Mouse (Mus musculus) urinary bladder, postnatal 36 days (tissue): Measurements from ENCODE around the gene Ubd.
"Not testable (repeated sequence)": the region's sequence is repeated elsewhere in the genome, so short reads cannot be mapped to it uniquely, and the experiment has no call there.

Source experiments
- DNase-seq, 2 experiments: peaks; one replicate each; pipeline ENCODE4 v3.0.0; 2022; ENCODE audit warnings: low spot score in 2 of 2, mixed read lengths in 1 of 2

Gene Ubd

GRCm38 (mm10) chr17:37193656-37194055 is at the start of gene Ubd:
Gene Ubd, plus strand, starts transcription at chr17:37193892.
- no peak for DNase-seq

DNA sequence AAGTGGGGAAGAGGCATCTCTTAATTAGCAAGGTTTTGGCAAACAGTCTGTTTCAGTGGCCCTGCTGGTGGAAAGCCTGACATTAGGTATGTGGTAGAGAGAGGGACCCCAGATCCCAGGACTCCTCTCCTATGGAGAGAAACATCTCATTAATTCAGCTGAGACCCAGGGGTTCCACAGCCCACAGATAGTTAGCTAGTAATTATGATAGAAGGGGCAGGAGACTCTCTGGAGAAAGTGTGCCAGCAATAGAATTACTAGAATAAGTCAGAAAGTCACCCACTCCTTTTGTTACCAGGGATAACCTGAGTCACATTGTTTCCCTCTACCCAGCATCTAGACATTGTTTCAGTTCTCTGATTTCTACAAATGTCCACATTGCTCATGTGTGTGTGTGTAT is 32.3 kb upstream of the Ubd start, which contains the start of gene Olfr93:
TSS of gene Olfr93 (minus strand) at position 101 of the 400 bp plus-strand sequence.
- DNase-seq, result no peak

- peak; percentile 2 to 5 for DNase-seq
Measured at GRCm38 (mm10) chr17:37185474-37185873, 8.2 kb upstream of the Ubd start.

GRCm38 (mm10) chr17:37190711-37191110 is 3.0 kb upstream of the Ubd start:
- DNase-seq, result peak; percentile 11 to 16

DNA sequence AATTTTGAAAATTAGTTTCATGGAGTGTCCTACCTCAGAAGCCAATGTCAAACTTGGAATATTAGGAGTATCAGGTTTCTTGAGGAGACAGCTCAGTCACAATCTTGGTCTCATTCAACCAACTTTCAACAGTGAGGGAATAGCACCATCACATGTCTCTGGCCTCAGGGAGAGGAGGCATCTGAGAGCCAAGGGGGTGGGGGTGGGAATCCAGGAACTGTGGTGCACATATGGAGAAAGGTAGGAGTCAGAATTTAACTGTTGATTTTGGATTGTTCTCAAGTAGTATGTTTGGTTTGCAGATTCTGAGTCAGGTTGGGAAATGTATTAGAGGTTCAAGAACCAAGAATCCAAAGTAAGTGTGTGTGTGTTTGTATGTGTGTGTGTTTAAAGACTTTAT is 660 bp upstream of the Ubd start:
- no peak for DNase-seq

DNA sequence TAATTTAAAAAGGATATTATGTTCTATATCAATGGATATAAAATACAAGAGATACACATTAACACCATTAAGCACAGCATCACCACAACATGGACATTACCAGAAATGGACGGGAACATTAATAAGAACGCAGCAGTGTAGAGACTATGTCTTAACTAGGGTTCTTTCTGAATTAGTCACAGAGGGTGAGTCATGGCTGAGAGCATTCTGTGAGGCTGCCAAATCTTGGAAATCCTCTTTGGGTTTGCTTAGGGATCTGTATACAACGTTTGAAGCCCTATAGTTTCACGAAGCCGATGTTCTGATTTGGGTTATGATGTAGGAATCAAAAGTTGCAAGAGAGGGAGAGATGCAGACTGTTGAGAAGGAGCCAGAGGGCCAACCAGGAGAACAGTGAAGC is 1.1 kb downstream of the Ubd start:
- peak in 1 of 2 experiments; percentile 6 for DNase-seq

GRCm38 (mm10) chr17:37196845-37197724 is 3.4 kb downstream of the Ubd start:
- peak; percentile 2 to 9 for DNase-seq

GRCm38 (mm10) chr17:37200894-37201293 is 7.2 kb downstream of the Ubd start, which contains the start of gene Olfr94:
Gene Olfr94, minus strand, starts transcription at chr17:37200994.
- no peak for DNase-seq

DNA sequence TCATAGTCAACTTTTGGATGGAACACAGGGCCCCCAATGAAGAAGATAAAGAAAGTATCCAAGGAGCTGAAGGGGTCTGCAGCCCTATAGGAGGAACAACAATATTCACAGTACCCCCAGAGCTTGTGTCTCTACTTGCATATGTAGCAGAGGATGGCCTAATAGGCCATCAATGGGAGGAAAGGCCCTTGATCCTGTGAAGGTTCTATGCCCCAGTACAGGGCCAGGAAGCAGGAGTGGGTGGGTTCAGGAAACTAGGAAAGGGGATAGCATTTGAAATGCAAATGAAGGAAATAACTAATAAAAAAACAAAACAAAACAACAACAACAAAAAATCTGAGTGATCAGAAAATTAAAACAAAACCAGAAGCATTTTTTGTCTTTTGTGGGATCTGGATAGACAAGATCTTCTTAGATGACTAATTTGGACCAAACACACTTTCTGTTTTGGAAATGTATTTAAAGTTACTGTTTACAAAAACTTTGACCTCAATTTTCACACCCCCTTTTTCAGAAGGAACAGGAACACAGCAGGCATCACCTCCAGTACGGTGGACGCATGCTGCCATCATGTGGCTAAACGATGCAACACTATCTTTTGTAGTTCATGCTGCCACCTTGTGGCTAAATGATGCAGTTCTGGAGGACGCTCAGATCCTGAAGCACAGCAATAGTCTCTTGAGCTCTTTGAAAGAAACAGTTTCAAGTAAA is 9.7 kb downstream of the Ubd start:
- DNase-seq, result peak; percentile 59 to 78

- no peak for DNase-seq
Measured at GRCm38 (mm10) chr17:37203917-37204236, 10.2 kb downstream of the Ubd start.

- DNase-seq, result no peak
Measured at GRCm38 (mm10) chr17:37210884-37211768, 17.4 kb downstream of the Ubd start.

- DNase-seq, result no peak
Measured at GRCm38 (mm10) chr17:37213018-37213417, 19.3 kb downstream of the Ubd start, which contains the start of gene Olfr95. Gene Olfr95, minus strand, starts transcription at chr17:37213118.

DNA sequence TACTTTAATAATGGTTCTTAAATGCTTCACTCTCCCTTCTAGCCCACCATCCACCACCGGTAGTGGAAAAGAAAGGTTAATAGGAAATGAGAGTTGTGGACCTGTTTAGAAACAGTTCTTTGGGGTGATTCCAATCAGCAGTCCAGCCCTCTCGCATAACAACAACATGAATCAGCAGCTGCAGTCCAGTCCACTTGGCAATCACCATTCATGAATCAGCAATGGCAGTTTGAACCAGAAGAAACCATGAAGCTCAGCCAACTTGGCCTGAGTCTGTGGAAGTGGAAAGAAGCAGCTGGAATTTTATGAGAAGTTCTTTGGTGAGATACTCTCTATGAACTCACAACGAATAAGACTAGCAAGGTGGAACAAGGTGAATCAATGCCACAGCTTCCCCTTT is 24.8 kb downstream of the Ubd start:
- peak; percentile 2 to 35 for DNase-seq

- DNase-seq, result no peak
Measured at GRCm38 (mm10) chr17:37219846-37220245, 26.2 kb downstream of the Ubd start, which contains the start of gene Olfr96. Gene Olfr96, plus strand, starts transcription at chr17:37220146.

GRCm38 (mm10) chr17:37221879-37222278 is 28.2 kb downstream of the Ubd start:
- no peak for DNase-seq

DNA sequence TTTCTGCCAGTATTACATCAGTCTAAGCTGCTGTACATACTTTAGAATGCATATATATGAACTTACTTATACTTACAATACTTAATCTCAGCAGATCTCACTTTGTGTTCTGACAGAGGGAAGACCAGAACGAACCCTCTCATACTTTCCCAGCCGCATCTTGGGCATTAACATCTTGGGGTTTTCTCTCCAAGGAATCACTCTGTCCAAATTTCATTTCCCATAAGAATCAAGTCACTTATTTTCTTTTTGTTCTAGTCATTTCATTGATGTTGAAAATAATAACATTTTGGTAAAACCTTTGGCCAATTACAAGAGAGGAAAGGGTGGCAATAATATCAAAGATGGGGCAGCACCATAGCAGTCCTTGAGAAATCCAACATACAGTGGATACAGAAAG is 43.5 kb downstream of the Ubd start, which contains the start of gene Olfr97:
TSS of gene Olfr97 (minus strand) at position 101 of the 400 bp plus-strand sequence.
- not testable (repeated sequence) for DNase-seq

GRCm38 (mm10) chr17:37242198-37242597 is 48.5 kb downstream of the Ubd start:
- DNase-seq, result no peak
